Mouse (Mus musculus) liver, adult 10 weeks (tissue): ENCODE results near the gene Trip12. TPM values are rescaled to one million over a fixed set of nuclear protein-coding genes. Genes with fewer than 3 reads are reported as not detected.

Source experiments
- polyA plus RNA-seq: library from polyadenylated mRNA; stranded (reverse); fragments of 350-450 nt; fragmentation: Illumina TruSeq; extraction: RNeasy Lipid Tissue Mini Kit (QIAGEN cat#74804); gene quantifications from one replicate; pipeline ENCODE4 v1.2.3, GENCODE M21; 2014; ENCODE audit warnings: low read depth, low replicate concordance

The Trip12 gene
- 113 TPM for polyA plus RNA-seq

DNA sequence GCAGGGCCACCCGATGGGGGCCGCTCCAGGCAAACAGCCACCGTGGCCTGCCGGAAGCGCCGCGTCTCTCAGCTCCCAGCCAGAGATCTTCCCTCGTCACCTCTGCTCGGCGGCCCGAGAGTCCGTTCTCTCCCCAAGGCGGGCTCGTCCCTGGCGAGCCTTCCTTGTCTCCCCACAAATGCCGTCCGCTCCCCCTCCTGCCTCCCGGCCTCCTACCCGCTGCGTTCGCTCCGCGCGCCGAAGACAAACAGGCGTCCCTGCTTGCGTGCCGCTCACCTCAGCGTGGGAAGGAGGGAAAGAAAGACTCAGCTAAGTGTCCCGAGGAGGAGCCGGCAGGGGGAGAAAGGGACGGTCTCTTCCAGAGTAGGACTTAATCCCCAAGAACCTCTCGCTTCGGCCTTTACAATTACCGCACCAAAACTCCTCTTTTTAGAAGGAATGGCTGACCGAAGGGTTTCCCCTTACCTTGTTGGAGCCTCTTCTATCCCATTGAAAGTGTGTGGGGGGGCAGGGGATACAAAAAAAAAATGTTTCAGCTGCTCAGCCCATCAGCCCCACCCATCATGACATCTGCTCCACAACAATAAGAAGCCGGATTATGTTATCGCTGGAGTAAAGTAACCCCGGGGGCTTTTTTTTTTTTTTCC lies at the start of gene Trip12:
Gene Trip12 (minus strand): TSS at position 499 of the 647 bp plus-strand sequence.

DNA sequence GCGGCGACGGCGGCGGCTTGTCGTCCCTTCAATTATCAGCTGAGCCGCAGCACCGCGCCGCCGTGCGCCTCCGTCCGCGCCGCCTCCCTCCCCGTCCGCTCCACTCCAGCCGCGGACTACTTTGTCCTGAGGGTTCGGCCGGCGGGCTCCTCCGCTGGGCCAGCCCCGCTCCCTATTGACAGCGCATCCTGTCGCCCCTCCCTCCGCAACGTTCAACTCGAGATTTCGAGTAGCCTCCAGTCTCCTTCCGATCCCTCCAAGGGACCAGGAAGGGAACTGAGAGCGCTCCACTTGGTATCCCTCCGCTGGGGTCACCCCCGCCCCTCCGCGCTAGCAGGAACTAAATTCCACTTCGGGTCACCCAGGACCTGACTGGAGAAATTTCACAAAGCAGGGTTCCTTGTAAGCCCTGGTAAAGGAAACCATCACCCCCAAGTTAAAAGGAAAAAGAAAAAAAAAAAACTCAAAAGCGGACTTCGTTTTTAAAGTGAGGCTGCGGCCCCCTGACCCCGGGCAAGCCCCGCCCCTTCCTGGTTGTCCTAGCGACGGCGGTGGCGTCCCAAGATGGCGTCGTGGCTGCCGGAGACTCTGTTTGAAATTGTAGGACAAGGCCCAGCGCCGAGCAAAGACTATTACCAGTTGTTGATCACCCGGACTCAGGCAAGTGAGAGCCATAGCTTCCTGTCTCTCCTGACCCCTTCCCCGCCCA lies 853 bp downstream of the Trip12 start, which contains the start of gene Fbxo36:
Gene Fbxo36 (plus strand): TSS at position 533 of the 709 bp plus-strand sequence.

DNA sequence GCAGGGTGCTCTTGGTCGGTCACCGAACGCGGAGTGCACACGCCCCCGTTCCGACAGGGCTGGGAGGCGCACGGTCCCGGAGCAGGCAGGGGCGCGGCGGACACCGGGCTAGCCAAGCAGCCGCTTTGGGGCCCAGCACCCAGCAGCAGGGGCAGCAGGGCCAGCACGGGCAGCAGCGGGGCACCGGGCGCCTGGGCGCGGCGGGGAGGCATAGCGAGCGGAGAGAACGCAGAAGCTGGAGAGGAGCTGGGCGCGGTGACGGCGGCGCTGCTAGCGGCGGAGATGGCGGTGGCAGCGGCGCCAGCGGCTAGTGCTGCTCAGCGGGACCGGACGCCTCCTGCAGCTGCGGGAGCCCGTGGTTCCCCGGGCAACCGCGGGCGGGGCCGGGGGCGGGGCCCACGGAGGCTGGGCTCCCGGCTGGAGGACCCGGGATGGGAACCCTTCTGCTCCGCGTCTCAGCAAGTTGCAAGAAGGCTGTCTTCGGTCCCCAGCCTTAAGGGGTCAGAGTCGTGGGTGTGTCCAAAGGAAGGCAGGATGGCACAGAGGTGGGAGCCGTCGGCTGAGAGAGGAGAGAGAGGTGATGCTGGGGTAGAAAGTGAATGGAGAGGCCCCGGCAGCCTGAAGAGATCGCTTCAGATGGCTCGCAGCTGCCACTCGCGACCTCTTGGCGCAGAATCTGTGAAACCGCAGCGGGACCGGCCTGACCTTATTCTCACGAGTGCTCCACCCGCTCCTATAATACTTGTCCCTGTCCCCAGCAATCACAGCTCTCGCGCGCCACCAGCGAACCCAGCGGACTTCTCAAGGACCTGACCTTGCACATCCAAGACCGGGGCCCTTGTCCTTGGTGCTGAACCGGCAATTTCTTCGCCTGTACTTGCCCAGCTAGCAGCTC lies 144.6 kb downstream of the Trip12 start, which contains the start of gene Dner:
Gene Dner (minus strand): TSS at position 705 of the 895 bp plus-strand sequence.

Other genes with a start within 250 kb of the Trip12 start
- gene Dner, start 144.3 kb downstream of the Trip12 start, polyA plus RNA-seq: not detected
- 12.5 TPM for gene Fbxo36, start 675 bp downstream of the Trip12 start, polyA plus RNA-seq
- gene Slc16a14, start 94.6 kb upstream of the Trip12 start, polyA plus RNA-seq: not detected